Mouse (Mus musculus): Measurements from ENCODE around the gene Zfp827. TPM values are rescaled to one million over a fixed set of nuclear protein-coding genes. Genes with fewer than 3 reads are reported as not detected.
"Not testable (repeated sequence)": the region's sequence is repeated elsewhere in the genome, so short reads cannot be mapped to it uniquely, and the experiment has no call there.

The Zfp827 gene
- polyA plus RNA-seq, 1 experiment from 2014 or later: 10.2 TPM

DNA sequence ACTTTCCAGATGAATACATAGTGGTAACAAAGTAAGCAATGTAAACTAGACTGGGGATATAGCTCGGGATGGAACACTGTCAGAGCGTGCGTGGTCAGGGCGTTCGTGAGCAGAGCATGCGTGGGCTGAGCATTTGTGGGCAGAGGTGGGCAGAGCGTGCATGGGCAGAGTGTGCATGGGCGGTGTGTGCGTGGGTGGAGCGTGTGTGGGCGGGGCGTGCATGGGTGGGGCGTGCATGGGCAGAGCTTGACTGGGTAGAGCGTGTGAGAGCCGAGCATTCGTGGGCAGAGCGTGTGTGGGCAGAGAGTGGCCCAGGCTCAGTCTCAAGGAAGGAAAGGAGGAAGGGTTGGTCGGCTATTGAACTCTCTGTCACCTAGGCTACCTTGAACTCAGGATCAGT, 84.2 kb downstream of the Zfp827 start:
- Histone ChIP-seq H3K36me3 (ENCODE audit: control insufficient read depth, insufficient read depth, low read length) (peaks cover 6% of the 10 kb centered on the region; the same call in 1 of the 2 replicates), H3K4me1 (ENCODE audit: control insufficient read depth, insufficient read depth, low read length) (no peaks in the 10 kb centered on the region), H3K9me3 (replicated peaks; ENCODE audit: control insufficient read depth, low read length) (no peaks in the 10 kb centered on the region), H3K27ac (ENCODE audit: low read depth, low read length) (no peak overlapping the region), H3K27me3 (replicated peaks; ENCODE audit: control insufficient read depth, insufficient read depth, low read length) (no peaks in the 10 kb centered on the region), H3K9ac (ENCODE audit: low read length) (no peak overlapping the region), H3K4me3 (ENCODE audit: low read depth, low read length) (no peak overlapping the region), H3K4me2 (ENCODE audit: low read length) (no peak overlapping the region)
- ATAC-seq: no peak
- DNase-seq (ENCODE audit: low spot score): no peak
- WGBS: 92% methylated on average over 18 of the region's 18 CpGs

DNA sequence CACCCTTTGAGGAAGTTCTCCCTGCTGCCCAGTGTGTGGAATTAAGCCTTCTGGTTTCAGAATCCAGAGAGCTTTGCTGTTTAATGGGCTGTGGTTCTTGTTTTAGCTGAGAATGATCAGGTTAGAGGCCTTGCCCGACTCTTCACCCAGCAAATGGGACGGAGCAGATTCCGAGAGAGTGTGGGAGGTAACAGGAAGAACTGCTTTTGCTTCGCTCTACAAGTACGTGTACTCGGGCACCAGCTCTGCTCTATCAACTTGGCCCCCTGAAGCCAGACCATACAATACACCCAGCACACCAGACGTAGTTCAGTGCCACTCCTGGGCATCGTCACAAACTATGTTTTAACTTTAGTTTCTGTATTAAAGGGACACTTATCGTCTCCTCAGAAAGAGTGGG, 85.3 kb downstream of the Zfp827 start:
- Histone ChIP-seq H3K4me1 (ENCODE audit: control insufficient read depth, insufficient read depth, low read length) (no peaks in the 10 kb centered on the region), H3K9ac (ENCODE audit: low read length) (no peak overlapping the region), H3K27ac (ENCODE audit: low read depth, low read length) (no peak overlapping the region), H3K9me3 (replicated peaks; ENCODE audit: control insufficient read depth, low read length) (no peaks in the 10 kb centered on the region), H3K36me3 (ENCODE audit: control insufficient read depth, insufficient read depth, low read length) (peaks cover 9% of the 10 kb centered on the region; the same call in 1 of the 2 replicates), H3K27me3 (replicated peaks; ENCODE audit: control insufficient read depth, insufficient read depth, low read length) (no peaks in the 10 kb centered on the region), H3K4me3 (ENCODE audit: low read depth, low read length) (no peak overlapping the region), H3K4me2 (ENCODE audit: low read length) (no peak overlapping the region)
- DNase-seq (ENCODE audit: low spot score): no peak
- no peak for ATAC-seq
- whole genome bisulfite sequencing: 89% methylated on average over 9 of the region's 9 CpGs

DNA sequence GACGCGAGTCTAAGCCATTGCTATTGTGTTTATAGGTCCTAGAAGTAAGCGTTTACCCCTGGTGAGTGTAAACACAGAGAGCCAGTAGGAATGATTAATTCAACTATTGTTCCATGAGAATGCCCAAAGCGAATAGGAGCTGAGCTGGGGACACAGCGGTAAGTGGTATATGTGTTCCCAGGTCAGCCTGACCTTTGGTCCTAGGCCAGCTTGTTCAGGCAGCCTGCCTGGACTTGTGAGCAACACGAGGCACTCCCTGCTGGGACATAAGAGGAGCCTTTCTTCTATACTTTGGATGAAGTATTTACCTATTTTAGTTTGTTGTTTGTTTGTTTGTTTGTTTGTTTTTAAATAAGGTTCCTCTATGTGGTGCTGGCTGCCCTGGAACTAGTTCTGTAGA, 86.3 kb downstream of the Zfp827 start:
- H3K27me3 ChIP-seq (replicated peaks; ENCODE audit: control insufficient read depth, insufficient read depth, low read length): no peaks in the 10 kb centered on the region
- no peak overlapping the region for H3K4me3 ChIP-seq (ENCODE audit: low read depth, low read length)
- DNase-seq (ENCODE audit: low spot score) (no peak), ATAC-seq (no peak)
- peaks cover 9% of the 10 kb centered on the region for H3K36me3 ChIP-seq (ENCODE audit: control insufficient read depth, insufficient read depth, low read length)
- no peak overlapping the region for H3K9ac ChIP-seq (ENCODE audit: low read length)
- H3K27ac ChIP-seq (ENCODE audit: low read depth, low read length): no peak overlapping the region
- WGBS: 62% methylated on average over 6 of the region's 6 CpGs
- no peaks in the 10 kb centered on the region for H3K4me1 ChIP-seq (ENCODE audit: control insufficient read depth, insufficient read depth, low read length)
- H3K9me3 ChIP-seq (replicated peaks; ENCODE audit: control insufficient read depth, low read length): no peaks in the 10 kb centered on the region
- H3K4me2 ChIP-seq (ENCODE audit: low read length): no peak overlapping the region

DNA sequence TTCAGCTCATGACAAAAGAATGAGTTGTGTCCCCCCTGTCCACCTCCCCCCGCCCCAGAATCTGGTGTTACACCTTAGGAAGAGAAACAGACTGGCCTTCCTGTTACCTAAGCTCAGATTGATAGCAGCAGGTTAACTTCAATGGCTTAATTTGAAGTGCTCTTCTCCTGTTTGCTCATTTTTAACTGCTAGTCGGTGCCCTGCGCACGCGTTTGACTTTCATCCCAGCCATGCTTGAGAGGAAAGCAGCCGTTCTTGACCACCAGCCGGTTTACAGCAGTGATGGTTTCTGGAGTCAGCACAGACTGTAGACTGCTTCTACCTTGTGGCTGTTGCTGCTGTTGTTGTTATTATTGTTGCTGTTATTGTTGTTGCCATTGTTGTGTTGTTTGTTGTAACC, 88.2 kb downstream of the Zfp827 start:
- ATAC-seq (no peak), DNase-seq (ENCODE audit: low spot score) (no peak)
- H3K4me2 ChIP-seq (ENCODE audit: low read length): no peak overlapping the region
- 94% methylated on average over 7 of the region's 7 CpGs for WGBS
- no peaks in the 10 kb centered on the region for H3K9me3 ChIP-seq (replicated peaks; ENCODE audit: control insufficient read depth, low read length)
- no peaks in the 10 kb centered on the region for H3K27me3 ChIP-seq (replicated peaks; ENCODE audit: control insufficient read depth, insufficient read depth, low read length)
- no peak overlapping the region for H3K27ac ChIP-seq (ENCODE audit: low read depth, low read length)
- H3K36me3 ChIP-seq (ENCODE audit: control insufficient read depth, insufficient read depth, low read length): peaks cover 22% of the 10 kb centered on the region
- no peak overlapping the region for H3K4me3 ChIP-seq (ENCODE audit: low read depth, low read length)
- H3K4me1 ChIP-seq (ENCODE audit: control insufficient read depth, insufficient read depth, low read length): no peaks in the 10 kb centered on the region
- H3K9ac ChIP-seq (ENCODE audit: low read length): no peak overlapping the region

DNA sequence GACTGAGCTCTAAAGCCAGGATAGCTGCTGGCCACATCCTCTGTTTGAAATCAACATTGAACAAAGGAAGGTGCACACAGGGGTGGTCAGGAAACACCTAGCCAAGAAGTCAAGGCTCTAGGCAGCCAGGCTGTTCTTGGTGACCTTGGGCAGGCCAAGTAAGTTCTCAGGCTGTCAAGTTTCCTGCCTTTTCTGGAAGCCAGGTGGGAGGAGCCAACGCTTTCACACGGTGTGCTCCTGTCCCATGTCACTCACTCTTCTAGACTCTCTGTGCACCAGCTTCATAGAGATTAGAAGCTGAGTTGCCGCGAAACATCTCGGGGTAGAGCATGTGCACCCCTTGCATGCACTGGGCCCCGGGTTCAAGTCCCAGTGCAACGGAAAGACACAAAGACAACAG, 89.5 kb downstream of the Zfp827 start:
- no peak for ATAC-seq

DNA sequence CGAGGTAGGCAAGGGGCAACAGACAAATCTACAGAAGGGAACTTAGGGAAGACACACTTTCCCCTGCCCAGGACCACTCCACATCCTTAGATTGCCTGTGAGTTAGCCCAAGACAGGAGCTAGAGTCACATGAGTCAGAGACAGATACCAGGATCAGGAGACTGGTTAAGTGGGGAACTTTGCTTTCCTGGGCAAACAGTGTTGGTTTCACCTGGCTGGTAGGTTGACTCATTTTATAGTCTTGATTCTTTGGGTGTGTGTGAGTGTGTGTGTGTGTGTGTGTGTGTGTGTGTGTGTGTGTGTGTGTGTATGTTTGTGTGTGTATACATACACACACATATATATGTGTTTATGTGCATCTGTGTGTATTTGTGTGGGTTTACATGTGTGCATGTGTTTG, 93.4 kb downstream of the Zfp827 start:
- ATAC-seq (no peak), DNase-seq (ENCODE audit: low spot score) (no peak)
- Histone ChIP-seq H3K36me3 (ENCODE audit: control insufficient read depth, insufficient read depth, low read length) (peaks cover 52% of the 10 kb centered on the region), H3K27me3 (replicated peaks; ENCODE audit: control insufficient read depth, insufficient read depth, low read length) (no peaks in the 10 kb centered on the region), H3K9me3 (replicated peaks; ENCODE audit: control insufficient read depth, low read length) (no peaks in the 10 kb centered on the region), H3K9ac (ENCODE audit: low read length) (no peak overlapping the region), H3K4me1 (ENCODE audit: control insufficient read depth, insufficient read depth, low read length) (no peaks in the 10 kb centered on the region), H3K4me3 (ENCODE audit: low read depth, low read length) (no peak overlapping the region), H3K27ac (ENCODE audit: low read depth, low read length) (no peak overlapping the region), H3K4me2 (ENCODE audit: low read length) (no peak overlapping the region)
- 78% methylated on average over 1 of the region's 1 CpGs for WGBS

More for the DNA sequence above, 89.5 kb downstream of the Zfp827 start:
- Histone ChIP-seq H3K27ac (ENCODE audit: low read depth, low read length) (no peak overlapping the region), H3K9me3 (replicated peaks; ENCODE audit: control insufficient read depth, low read length) (no peaks in the 10 kb centered on the region), H3K36me3 (ENCODE audit: control insufficient read depth, insufficient read depth, low read length) (peaks cover 35% of the 10 kb centered on the region), H3K4me2 (ENCODE audit: low read length) (no peak overlapping the region), H3K9ac (ENCODE audit: low read length) (no peak overlapping the region), H3K4me3 (ENCODE audit: low read depth, low read length) (no peak overlapping the region), H3K4me1 (ENCODE audit: control insufficient read depth, insufficient read depth, low read length) (no peaks in the 10 kb centered on the region), H3K27me3 (replicated peaks; ENCODE audit: control insufficient read depth, insufficient read depth, low read length) (no peaks in the 10 kb centered on the region)
- 94% methylated on average over 7 of the region's 7 CpGs for WGBS
- DNase-seq (ENCODE audit: low spot score): no peak

DNA sequence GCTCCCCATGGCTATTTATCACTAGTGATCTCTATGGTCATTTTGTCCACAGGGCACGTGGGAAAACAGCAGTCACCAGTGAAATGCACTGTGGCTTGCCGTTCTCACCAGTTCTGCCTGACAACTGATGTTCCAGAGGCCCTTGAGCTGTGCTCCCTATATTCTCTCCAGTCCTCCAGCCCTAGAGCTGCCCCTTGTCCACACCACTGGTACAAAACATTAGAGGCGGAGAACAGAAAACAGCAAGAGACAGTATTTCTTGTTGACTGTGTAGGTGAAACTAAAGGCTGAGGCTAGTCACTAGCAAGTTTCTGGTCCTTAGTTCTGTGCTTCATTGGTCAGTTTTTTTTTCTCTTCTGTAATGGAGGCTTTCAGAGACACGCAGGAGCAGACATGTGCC, 96.0 kb downstream of the Zfp827 start:
- peaks cover 51% of the 10 kb centered on the region for H3K36me3 ChIP-seq (ENCODE audit: control insufficient read depth, insufficient read depth, low read length)
- ATAC-seq (no peak), DNase-seq (ENCODE audit: low spot score) (no peak)
- H3K27me3 ChIP-seq (replicated peaks; ENCODE audit: control insufficient read depth, insufficient read depth, low read length): no peaks in the 10 kb centered on the region
- H3K4me2 ChIP-seq (ENCODE audit: low read length): no peak overlapping the region
- no peak overlapping the region for H3K4me3 ChIP-seq (ENCODE audit: low read depth, low read length)
- no peak overlapping the region for H3K27ac ChIP-seq (ENCODE audit: low read depth, low read length)
- no peaks in the 10 kb centered on the region for H3K4me1 ChIP-seq (ENCODE audit: control insufficient read depth, insufficient read depth, low read length)
- no peaks in the 10 kb centered on the region for H3K9me3 ChIP-seq (replicated peaks; ENCODE audit: control insufficient read depth, low read length)
- WGBS: 87% methylated on average over 4 of the region's 4 CpGs
- H3K9ac ChIP-seq (ENCODE audit: low read length): no peak overlapping the region

DNA sequence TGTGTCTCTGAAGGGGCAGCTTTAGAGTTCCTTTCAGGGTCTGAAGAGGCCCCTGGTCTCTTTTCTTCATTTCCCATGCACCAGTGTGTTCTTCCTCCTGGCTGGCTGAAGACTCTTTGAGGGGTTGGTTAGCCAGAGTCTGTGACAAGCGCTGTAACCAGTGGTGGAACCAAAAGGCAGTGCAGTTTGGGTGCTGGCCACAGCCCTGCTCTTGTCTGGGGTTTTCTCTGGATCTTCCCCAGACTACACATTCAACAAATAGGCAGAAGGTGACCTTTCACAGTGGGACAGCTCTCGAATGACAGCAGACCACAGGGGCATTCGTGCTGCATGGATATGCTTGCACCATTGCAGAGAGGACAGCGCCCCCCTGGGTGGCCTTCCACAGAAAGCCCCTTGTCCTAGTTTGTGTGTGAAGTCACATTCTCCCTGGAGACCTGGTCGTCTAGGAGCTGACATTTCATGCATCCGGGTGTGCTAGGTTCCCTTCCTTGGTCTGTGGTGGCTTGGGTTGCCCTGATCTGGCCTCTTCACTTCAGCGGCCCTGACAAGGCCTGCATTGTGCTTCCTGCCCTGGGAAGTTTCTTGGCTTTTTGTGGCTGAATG, 99.1 kb downstream of the Zfp827 start:
- Histone ChIP-seq H3K9me3 (replicated peaks; ENCODE audit: control insufficient read depth, low read length) (no peaks in the 10 kb centered on the region), H3K4me2 (ENCODE audit: low read length) (no peak overlapping the region), H3K9ac (ENCODE audit: low read length) (no peak overlapping the region), H3K4me1 (ENCODE audit: control insufficient read depth, insufficient read depth, low read length) (no peaks in the 10 kb centered on the region), H3K36me3 (ENCODE audit: control insufficient read depth, insufficient read depth, low read length) (peaks cover 43% of the 10 kb centered on the region), H3K4me3 (ENCODE audit: low read depth, low read length) (no peak overlapping the region), H3K27me3 (replicated peaks; ENCODE audit: control insufficient read depth, insufficient read depth, low read length) (no peaks in the 10 kb centered on the region), H3K27ac (ENCODE audit: low read depth, low read length) (no peak overlapping the region)
- ATAC-seq (no peak), DNase-seq (ENCODE audit: low spot score) (no peak)
- 69% methylated on average over 7 of the region's 7 CpGs for WGBS

DNA sequence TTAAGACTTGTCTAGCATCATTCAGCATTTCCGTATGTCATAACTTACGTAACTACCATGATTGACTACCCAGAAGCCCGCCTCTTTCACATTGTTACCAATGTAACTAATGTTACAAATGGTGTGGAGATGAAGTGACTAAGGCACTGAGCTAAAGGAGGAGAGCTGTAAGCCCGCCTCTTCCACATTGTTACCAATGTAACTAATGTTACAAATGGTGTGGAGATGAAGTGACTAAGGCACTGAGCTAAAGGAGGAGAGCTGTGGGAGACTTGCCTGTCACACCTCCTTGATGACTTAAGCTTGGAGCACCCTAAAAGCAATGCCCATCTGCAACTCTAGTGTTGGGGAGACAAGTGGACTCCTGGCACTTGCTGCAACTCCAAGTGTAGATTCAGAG, 100.3 kb downstream of the Zfp827 start:
- not testable (repeated sequence) for H3K4me1 ChIP-seq (ENCODE audit: control insufficient read depth, insufficient read depth, low read length); DNase-seq (ENCODE audit: low spot score); H3K9me3 ChIP-seq (replicated peaks; ENCODE audit: control insufficient read depth, low read length); H3K27me3 ChIP-seq (replicated peaks; ENCODE audit: control insufficient read depth, insufficient read depth, low read length); H3K4me2 ChIP-seq (ENCODE audit: low read length); ATAC-seq; H3K9ac ChIP-seq (ENCODE audit: low read length); H3K4me3 ChIP-seq (ENCODE audit: low read depth, low read length); H3K27ac ChIP-seq (ENCODE audit: low read depth, low read length)
- H3K36me3 ChIP-seq (ENCODE audit: control insufficient read depth, insufficient read depth, low read length): peaks cover 46% of the 10 kb centered on the region
- WGBS: 97% methylated on average over 4 of the region's 4 CpGs

All from forebrain, embryonic 14.5 days (tissue).